Mouse (Mus musculus) hindbrain, embryonic 15.5 days (tissue): ENCODE measurements at regions not wholly inside any gene's neighbourhood (a gene's known extent, or its start where the extent isn't known, plus 50 kb on each side); places are given as distances from the start of the nearest gene placed in this dataset.

Experiments
- ATAC-seq: fragments of 200-750 bp; cut with Nextera tagmentation; 2 replicates; pipeline ENCODE4 v1.8.0; 2017; ENCODE audit warnings: low read depth, moderate number of reproducible peaks, moderate TSS enrichment; ENCODE audit not compliant: low FRiP score
- H3K27ac ChIP-seq: fragments of 300-500 bp; sonication (generic); replicated peaks from 2 replicates; pipeline ENCODE4 v1.5.1; 2015; ENCODE audit warnings: mild to moderate bottlenecking, inconsistent platforms
- H3K27me3 ChIP-seq: fragments of 300-500 bp; sonication (generic); 2 replicates; pipeline ENCODE4 v1.6.1; 2015; ENCODE audit warnings: control low read depth, inconsistent platforms
- H3K36me3 ChIP-seq: fragments of 300-500 bp; sonication (generic); 2 replicates; pipeline ENCODE4 v1.6.1; 2015; ENCODE audit warnings: control low read depth, inconsistent platforms
- H3K4me1 ChIP-seq: fragments of 300-500 bp; sonication (generic); replicated peaks from 2 replicates; pipeline ENCODE4 v1.6.1; 2015; ENCODE audit warnings: control low read depth, inconsistent platforms
- H3K4me2 ChIP-seq: fragments of 300-500 bp; sonication (generic); 2 replicates; pipeline ENCODE4 v1.6.1; 2015; ENCODE audit warnings: moderate library complexity, mild to moderate bottlenecking, inconsistent platforms
- H3K4me3 ChIP-seq: fragments of 300-500 bp; sonication (generic); 2 replicates; pipeline ENCODE4 v1.5.1; 2015; ENCODE audit warnings: mild to moderate bottlenecking, inconsistent platforms
- H3K9ac ChIP-seq: fragments of 300-500 bp; sonication (generic); 2 replicates; pipeline ENCODE4 v1.6.1; 2015; ENCODE audit warnings: inconsistent platforms
- H3K9me3 ChIP-seq: fragments of 300-500 bp; sonication (generic); 2 replicates; pipeline ENCODE4 v1.6.1; 2016; ENCODE audit warnings: control low read depth, inconsistent platforms
- WGBS: fragments of 180-500 bp; shearing (Covaris S2); methylation state at CpG from one replicate; pipeline ENCODE4 v1.1.7; 2015; 5-methylcytosine and 5-hydroxymethylcytosine counted together

GRCm38 (mm10) chr7:115206479-115207134 lies 463.1 kb downstream of the Insc start:
- H3K4me3 ChIP-seq, result no peak overlapping the region
- no peaks in the 10 kb centered on the region for H3K4me1 ChIP-seq
- H3K27me3 ChIP-seq, result 0 out of 2 replicates have a peak, but pooled peaks cover 4% of the 10 kb centered on the region
- WGBS, result 76% methylated on average over 9 of the region's 9 CpGs
- no peak overlapping the region for H3K27ac ChIP-seq
- H3K9me3 ChIP-seq, result no peaks in the 10 kb centered on the region
- no peak for ATAC-seq
- H3K9ac ChIP-seq, result no peak overlapping the region
- H3K36me3 ChIP-seq, result no peaks in the 10 kb centered on the region
- H3K4me2 ChIP-seq, result no peak overlapping the region

GRCm38 (mm10) chr7:115208781-115209180 lies 465.3 kb downstream of the Insc start:
- H3K4me1 ChIP-seq, result no peaks in the 10 kb centered on the region
- 0 out of 2 replicates have a peak, but pooled peaks cover 6% of the 10 kb centered on the region for H3K27me3 ChIP-seq
- ATAC-seq, result no peak
- H3K36me3 ChIP-seq, result no peaks in the 10 kb centered on the region
- no peak overlapping the region for H3K4me2 ChIP-seq
- H3K9me3 ChIP-seq, result no peaks in the 10 kb centered on the region
- no peak overlapping the region for H3K27ac ChIP-seq
- 73% methylated on average over 7 of the region's 7 CpGs for WGBS
- H3K4me3 ChIP-seq, result no peak overlapping the region
- H3K9ac ChIP-seq, result no peak overlapping the region

GRCm38 (mm10) chr7:115210012-115210411 lies 466.5 kb downstream of the Insc start:
- Histone ChIP-seq H3K27me3 (peaks cover 10% of the 10 kb centered on the region; the same call in 1 of the 2 replicates), H3K36me3 (no peaks in the 10 kb centered on the region), H3K9ac (no peak overlapping the region), H3K4me3 (no peak overlapping the region), H3K9me3 (no peaks in the 10 kb centered on the region), H3K4me1 (no peaks in the 10 kb centered on the region), H3K4me2 (no peak overlapping the region), H3K27ac (no peak overlapping the region)
- WGBS, result 90% methylated on average over 2 of the region's 2 CpGs
- no peak for ATAC-seq

- peaks cover 16% of the 10 kb centered on the region for H3K4me1 ChIP-seq
- H3K9ac ChIP-seq, result no peak overlapping the region
- H3K9me3 ChIP-seq, result no peaks in the 10 kb centered on the region
- ATAC-seq, result peak; percentile 90
- no peaks in the 10 kb centered on the region for H3K36me3 ChIP-seq
- WGBS, result 1% methylated on average over 10 of the region's 13 CpGs
- peak overlapping the region; percentile 58 for H3K4me2 ChIP-seq
- H3K27me3 ChIP-seq, result peaks cover 6% of the 10 kb centered on the region; the same call in 1 of the 2 replicates
- H3K4me3 ChIP-seq, result peak overlapping the region; percentile 21
- H3K27ac ChIP-seq, result no peak overlapping the region
Measured at GRCm38 (mm10) chr7:115216838-115217237, 473.3 kb downstream of the Insc start.

GRCm38 (mm10) chr7:115217255-115217654 lies 473.8 kb downstream of the Insc start:
- peak overlapping the region; percentile 21 for H3K4me3 ChIP-seq
- no peak overlapping the region for H3K27ac ChIP-seq
- no peaks in the 10 kb centered on the region for H3K36me3 ChIP-seq
- peak overlapping the region; percentile 58 for H3K4me2 ChIP-seq
- WGBS, result 3% methylated on average over 5 of the region's 5 CpGs
- H3K9ac ChIP-seq, result no peak overlapping the region
- peaks cover 16% of the 10 kb centered on the region for H3K4me1 ChIP-seq
- H3K9me3 ChIP-seq, result no peaks in the 10 kb centered on the region
- ATAC-seq, result peak; percentile 54
- peaks cover 6% of the 10 kb centered on the region; the same call in 1 of the 2 replicates for H3K27me3 ChIP-seq

GRCm38 (mm10) chr7:115217712-115218111 lies 474.2 kb downstream of the Insc start:
- peaks cover 16% of the 10 kb centered on the region for H3K4me1 ChIP-seq
- peaks cover 6% of the 10 kb centered on the region; the same call in 1 of the 2 replicates for H3K27me3 ChIP-seq
- ATAC-seq, result no peak
- no peaks in the 10 kb centered on the region for H3K9me3 ChIP-seq
- WGBS, result 25% methylated on average over 6 of the region's 6 CpGs
- no peak overlapping the region for H3K4me3 ChIP-seq
- no peak overlapping the region for H3K27ac ChIP-seq
- no peak overlapping the region for H3K4me2 ChIP-seq
- H3K36me3 ChIP-seq, result no peaks in the 10 kb centered on the region
- H3K9ac ChIP-seq, result no peak overlapping the region

- Histone ChIP-seq H3K4me2 (peak overlapping the region; percentile 7; the same call in 1 of the 2 replicates), H3K4me3 (no peak overlapping the region), H3K27ac (no peak overlapping the region), H3K36me3 (no peaks in the 10 kb centered on the region), H3K27me3 (peaks cover 6% of the 10 kb centered on the region; the same call in 1 of the 2 replicates), H3K4me1 (peaks cover 16% of the 10 kb centered on the region), H3K9ac (no peak overlapping the region), H3K9me3 (no peaks in the 10 kb centered on the region)
- ATAC-seq, result no peak
- 32% methylated on average over 13 of the region's 13 CpGs for WGBS
Measured at GRCm38 (mm10) chr7:115218596-115219180, 475.2 kb downstream of the Insc start.

- 50% methylated on average over 5 of the region's 7 CpGs for WGBS
- no peak overlapping the region for H3K4me3 ChIP-seq
- no peak for ATAC-seq
- H3K9me3 ChIP-seq, result no peaks in the 10 kb centered on the region
- H3K27me3 ChIP-seq, result no peaks in the 10 kb centered on the region
- H3K4me2 ChIP-seq, result no peak overlapping the region
- peaks cover 9% of the 10 kb centered on the region for H3K4me1 ChIP-seq
- H3K36me3 ChIP-seq, result no peaks in the 10 kb centered on the region
- no peak overlapping the region for H3K27ac ChIP-seq
- H3K9ac ChIP-seq, result no peak overlapping the region
Measured at GRCm38 (mm10) chr7:115222642-115223041, 479.1 kb downstream of the Insc start.

GRCm38 (mm10) chr7:115230525-115230924 lies 487.0 kb downstream of the Insc start:
- Histone ChIP-seq H3K9me3 (no peaks in the 10 kb centered on the region), H3K36me3 (no peaks in the 10 kb centered on the region), H3K27me3 (no peaks in the 10 kb centered on the region), H3K4me3 (no peak overlapping the region), H3K4me1 (no peaks in the 10 kb centered on the region), H3K4me2 (no peak overlapping the region), H3K9ac (no peak overlapping the region), H3K27ac (no peak overlapping the region)
- 72% methylated on average over 6 of the region's 6 CpGs for WGBS
- ATAC-seq, result no peak

- H3K4me3 ChIP-seq, result no peak overlapping the region
- no peak overlapping the region for H3K27ac ChIP-seq
- H3K27me3 ChIP-seq, result no peaks in the 10 kb centered on the region
- H3K36me3 ChIP-seq, result no peaks in the 10 kb centered on the region
- H3K9ac ChIP-seq, result no peak overlapping the region
- no peak for ATAC-seq
- 20% methylated on average over 10 of the region's 10 CpGs for WGBS
- H3K4me2 ChIP-seq, result no peak overlapping the region
- H3K9me3 ChIP-seq, result no peaks in the 10 kb centered on the region
- H3K4me1 ChIP-seq, result no peaks in the 10 kb centered on the region
Measured at GRCm38 (mm10) chr7:115233850-115234436, 490.4 kb downstream of the Insc start.

- no peak overlapping the region for H3K9ac ChIP-seq
- H3K4me2 ChIP-seq, result no peak overlapping the region
- H3K36me3 ChIP-seq, result no peaks in the 10 kb centered on the region
- ATAC-seq, result no peak
- H3K4me1 ChIP-seq, result no peaks in the 10 kb centered on the region
- 92% methylated on average over 1 of the region's 1 CpGs for WGBS
- no peaks in the 10 kb centered on the region for H3K27me3 ChIP-seq
- H3K9me3 ChIP-seq, result no peaks in the 10 kb centered on the region
- H3K4me3 ChIP-seq, result no peak overlapping the region
- no peak overlapping the region for H3K27ac ChIP-seq
Measured at GRCm38 (mm10) chr7:115237131-115237530, 493.6 kb downstream of the Insc start.

- Histone ChIP-seq H3K27me3 (no peaks in the 10 kb centered on the region), H3K4me2 (no peak overlapping the region), H3K4me1 (no peaks in the 10 kb centered on the region), H3K9me3 (no peaks in the 10 kb centered on the region), H3K27ac (no peak overlapping the region), H3K9ac (no peak overlapping the region), H3K4me3 (no peak overlapping the region), H3K36me3 (no peaks in the 10 kb centered on the region)
- 89% methylated on average over 2 of the region's 2 CpGs for WGBS
- no peak for ATAC-seq
Measured at GRCm38 (mm10) chr7:115251591-115252369, 508.3 kb downstream of the Insc start.
